ENCODE assay signal across 16 mouse cellular contexts in genomic region chr10:24444572-24444971, GRCm38 (mm10).
A peak's percentile ranks its signal among the peaks of the same experiment; 100 is the strongest.
DNase-seq lines count a peak whose midpoint lies in the region; ATAC-seq lines count a peak whose summit lies in the region.
"Had no signal": no experiment of that assay in that cellular context is flagged by ENCODE, and none has a peak within 500 bp of the region (broad histone marks: within the 10 kb centered on the region; RNA-seq: fewer than 3 reads in every experiment).

No protein-coding gene starts in this region.

- no peak overlapping the region for H3K9ac ChIP-seq in intestine, embryonic 14.5 days (ENCODE audit: low read length)
- H3K9ac ChIP-seq in intestine, embryonic 15.5 days, result no peak overlapping the region
- no peak overlapping the region for H3K9ac ChIP-seq in lung, embryonic 16.5 days (ENCODE audit: low read length)
- H3K9ac ChIP-seq in heart, embryonic 16.5 days (ENCODE audit: low read length), result no peak overlapping the region
- H3K9ac ChIP-seq: embryonic facial prominence, embryonic 12.5 days; hindbrain, embryonic 15.5 days; kidney, embryonic 15.5 days had no signal

- H3K27me3 ChIP-seq in intestine, embryonic 14.5 days (replicated peaks; ENCODE audit: control insufficient read depth, insufficient read depth, low read length), result no peaks in the 10 kb centered on the region
- H3K27me3 ChIP-seq in intestine, embryonic 15.5 days (replicated peaks), result no peaks in the 10 kb centered on the region
- no peaks in the 10 kb centered on the region for H3K27me3 ChIP-seq in lung, embryonic 16.5 days (ENCODE audit: control insufficient read depth, insufficient read depth, low read depth, low read length)
- H3K27me3 ChIP-seq in heart, embryonic 16.5 days (ENCODE audit: control insufficient read depth, insufficient read depth, low read length), result no peaks in the 10 kb centered on the region
- H3K27me3 ChIP-seq: embryonic facial prominence, embryonic 12.5 days; hindbrain, embryonic 15.5 days; kidney, embryonic 15.5 days had no signal

- H3K9me3 ChIP-seq in intestine, embryonic 14.5 days (ENCODE audit: control insufficient read depth, low read length), result no peaks in the 10 kb centered on the region
- no peaks in the 10 kb centered on the region for H3K9me3 ChIP-seq in intestine, embryonic 15.5 days
- no peaks in the 10 kb centered on the region for H3K9me3 ChIP-seq in lung, embryonic 16.5 days (ENCODE audit: control insufficient read depth, low read length)
- H3K9me3 ChIP-seq in heart, embryonic 16.5 days (replicated peaks; ENCODE audit: control insufficient read depth, low read length), result no peaks in the 10 kb centered on the region
- H3K9me3 ChIP-seq: embryonic facial prominence, embryonic 12.5 days; forebrain, embryonic 10.5 days; hindbrain, embryonic 15.5 days; kidney, embryonic 15.5 days had no signal

- 63% methylated on average over 1 of the region's 1 CpGs for WGBS in intestine, embryonic 14.5 days
- WGBS in intestine, embryonic 15.5 days, result 56% methylated on average over 1 of the region's 1 CpGs
- WGBS in lung, embryonic 16.5 days, result 25% methylated on average over 1 of the region's 1 CpGs
- 26% methylated on average over 1 of the region's 1 CpGs for WGBS in heart, embryonic 16.5 days

- H3K36me3 ChIP-seq in intestine, embryonic 14.5 days (ENCODE audit: control insufficient read depth, insufficient read depth, low read length), result no peaks in the 10 kb centered on the region
- no peaks in the 10 kb centered on the region for H3K36me3 ChIP-seq in intestine, embryonic 15.5 days
- H3K36me3 ChIP-seq in lung, embryonic 16.5 days (ENCODE audit: control insufficient read depth, insufficient read depth, low read length), result no peaks in the 10 kb centered on the region
- H3K36me3 ChIP-seq in heart, embryonic 16.5 days (ENCODE audit: control insufficient read depth, insufficient read depth), result no peaks in the 10 kb centered on the region
- H3K36me3 ChIP-seq: embryonic facial prominence, embryonic 12.5 days; forebrain, embryonic 10.5 days; hindbrain, embryonic 15.5 days; kidney, embryonic 15.5 days had no signal

- no peak overlapping the region for H3K4me3 ChIP-seq in intestine, embryonic 14.5 days (ENCODE audit: low read depth, low read length)
- no peak overlapping the region for H3K4me3 ChIP-seq in intestine, embryonic 15.5 days (replicated peaks)
- no peak overlapping the region for H3K4me3 ChIP-seq in lung, embryonic 16.5 days (ENCODE audit: low read length)
- no peak overlapping the region for H3K4me3 ChIP-seq in heart, embryonic 16.5 days (ENCODE audit: low read length)
- H3K4me3 ChIP-seq: embryonic facial prominence, embryonic 12.5 days; forebrain, embryonic 10.5 days; hindbrain, embryonic 15.5 days; kidney, embryonic 15.5 days had no signal

- ATAC-seq in intestine, embryonic 14.5 days (replicated peaks; ENCODE audit: low FRiP score, low TSS enrichment, low read depth), result no peak
- ATAC-seq in intestine, embryonic 15.5 days, result no peak
- no peak for ATAC-seq in lung, embryonic 16.5 days (ENCODE audit: low read depth)
- no peak for ATAC-seq in heart, embryonic 16.5 days (replicated peaks; ENCODE audit: extremely low read depth, insufficient read depth, low FRiP score)
- ATAC-seq in megakaryocyte-erythroid progenitor cell, adult 5-6 weeks (replicated peaks; ENCODE audit: low FRiP score, low TSS enrichment, poor library complexity, severe bottlenecking), result no peak
- ATAC-seq: midbrain, embryonic 16.5 days had no signal

- no peak overlapping the region for H3K4me2 ChIP-seq in intestine, embryonic 14.5 days (ENCODE audit: low read length)
- H3K4me2 ChIP-seq in intestine, embryonic 15.5 days (replicated peaks), result no peak overlapping the region
- H3K4me2 ChIP-seq in lung, embryonic 16.5 days (ENCODE audit: low read depth, low read length), result no peak overlapping the region
- H3K4me2 ChIP-seq in heart, embryonic 16.5 days (ENCODE audit: low read depth, low read length), result no peak overlapping the region
- H3K4me2 ChIP-seq: embryonic facial prominence, embryonic 12.5 days; hindbrain, embryonic 15.5 days; kidney, embryonic 15.5 days; liver, embryonic 11.5 days had no signal

- peaks cover 20% of the 10 kb centered on the region for H3K4me1 ChIP-seq in intestine, embryonic 14.5 days (replicated peaks; ENCODE audit: control insufficient read depth, insufficient read depth, low read length)
- peaks cover 16% of the 10 kb centered on the region; the same call in 1 of the 2 replicates for H3K4me1 ChIP-seq in intestine, embryonic 15.5 days (replicated peaks)
- peaks cover 22% of the 10 kb centered on the region for H3K4me1 ChIP-seq in lung, embryonic 16.5 days (replicated peaks; ENCODE audit: control insufficient read depth, insufficient read depth, low read length)
- peaks cover 38% of the 10 kb centered on the region for H3K4me1 ChIP-seq in heart, embryonic 16.5 days (ENCODE audit: control insufficient read depth, insufficient read depth, low read length)
- H3K4me1 ChIP-seq: embryonic facial prominence, embryonic 12.5 days; forebrain, embryonic 10.5 days; hindbrain, embryonic 15.5 days had no signal

- no peak for DNase-seq in intestine, embryonic 14.5 days (ENCODE audit: low spot score)
- DNase-seq in lung, postnatal 25 days (ENCODE audit: low spot score), result no peak
- no peak for DNase-seq in thymus, postnatal 25 days
- no peak for DNase-seq in right cerebral cortex, postnatal 36 days (ENCODE audit: low spot score in 2 of 2)
- DNase-seq: B cell, adult 2 months; cerebellum, adult 2 months had no signal

- H3K27ac ChIP-seq in intestine, embryonic 14.5 days (ENCODE audit: low read depth), result peak overlapping the region; percentile 16; the same call in 1 of the 2 replicates
- no peak overlapping the region for H3K27ac ChIP-seq in intestine, embryonic 15.5 days
- peak overlapping the region; percentile 53 for H3K27ac ChIP-seq in lung, embryonic 16.5 days (ENCODE audit: low read length)
- peak overlapping the region; percentile 49 for H3K27ac ChIP-seq in heart, embryonic 16.5 days (ENCODE audit: low read length)
- H3K27ac ChIP-seq: embryonic facial prominence, embryonic 12.5 days; forebrain, embryonic 10.5 days; hindbrain, embryonic 15.5 days; kidney, embryonic 15.5 days had no signal
